Mouse (Mus musculus) forebrain, embryonic 14.5 days (tissue): ENCODE results near the gene Gm12184. TPM values are rescaled to one million over a fixed set of nuclear protein-coding genes. Genes with fewer than 3 reads are reported as not detected.

Source experiments
- ATAC-seq: fragments of 200-750 bp; cut with Nextera tagmentation; 2 replicates; pipeline ENCODE4 v1.8.0; 2017; ENCODE audit warnings: mild to moderate bottlenecking, moderate library complexity
- DNase-seq: peaks from one replicate; pipeline ENCODE4 v3.0.0-alpha.2; 2015; ENCODE audit warnings: low spot score
- H3K27ac ChIP-seq: fragments of 300-500 bp; sonication (generic); 2 replicates; pipeline ENCODE4 v1.5.1; 2014; ENCODE audit warnings: low read depth, mild to moderate bottlenecking, control low read depth, low read length, moderate library complexity
- H3K27me3 ChIP-seq: fragments of 300-500 bp; sonication (generic); replicated peaks from 2 replicates; pipeline ENCODE4 v1.6.1; 2014; ENCODE audit warnings: low read length, control low read depth, mixed read lengths; ENCODE audit not compliant: control insufficient read depth, insufficient read depth
- H3K36me3 ChIP-seq: fragments of 300-500 bp; sonication (generic); 2 replicates; pipeline ENCODE4 v1.6.1; 2014; ENCODE audit warnings: low read length, control low read depth; ENCODE audit not compliant: control insufficient read depth, insufficient read depth
- H3K4me1 ChIP-seq: fragments of 300-500 bp; sonication (generic); 2 replicates; pipeline ENCODE4 v1.6.1; 2014; ENCODE audit warnings: antibody characterized with exemption, low read length, control low read depth; ENCODE audit not compliant: control insufficient read depth, insufficient read depth
- H3K4me2 ChIP-seq: fragments of 300-500 bp; sonication (generic); 2 replicates; pipeline ENCODE4 v1.6.1; 2014; ENCODE audit warnings: mild to moderate bottlenecking, control low read depth, low read length
- H3K4me3 ChIP-seq: fragments of 300-500 bp; sonication (generic); 2 replicates; pipeline ENCODE4 v1.5.1; 2014; ENCODE audit warnings: low read depth, low read length, control low read depth
- H3K9ac ChIP-seq: fragments of 300-500 bp; sonication (generic); 2 replicates; pipeline ENCODE4 v1.6.1; 2014; ENCODE audit warnings: mild to moderate bottlenecking, low read length, control low read depth, moderate library complexity
- H3K9me3 ChIP-seq: fragments of 300-500 bp; sonication (generic); replicated peaks from 2 replicates; pipeline ENCODE4 v1.6.1; 2016; ENCODE audit warnings: low read length, control low read depth, mixed read lengths; ENCODE audit not compliant: control insufficient read depth
- WGBS: fragments of 180-500 bp; shearing (Covaris S2); extraction: QIAGEN DNeasy Blood & Tissue Kit; methylation state at CpG from one replicate; pipeline ENCODE4 v1.1.7; 2014; 5-methylcytosine and 5-hydroxymethylcytosine counted together
- polyA plus RNA-seq: library from polyadenylated mRNA; unstranded; fragments of >200 nt; fragmentation: Nextera tagmentation; extraction: Ambion mirVana; gene quantifications from 2 replicates; pipeline ENCODE4 v1.2.1, GENCODE M21; 2014

Gene Gm12184
- polyA plus RNA-seq, 1 experiment from 2014 or later, result 3.5 TPM

GRCm38 (mm10) chr11:48833078-48833730, 6.7 kb upstream of the Gm12184 start:
- no peak for ATAC-seq

GRCm38 (mm10) chr11:48831273-48831672, 4.8 kb upstream of the Gm12184 start:
- H3K27me3 ChIP-seq, result 0 out of 2 replicates have a peak, but pooled peaks cover 5% of the 10 kb centered on the region
- H3K9me3 ChIP-seq, result no peaks in the 10 kb centered on the region
- H3K9ac ChIP-seq, result no peak overlapping the region
- no peaks in the 10 kb centered on the region for H3K36me3 ChIP-seq
- DNase-seq, result no peak
- H3K4me2 ChIP-seq, result no peak overlapping the region
- H3K4me3 ChIP-seq, result no peak overlapping the region
- WGBS, result 78% methylated on average over 2 of the region's 2 CpGs
- ATAC-seq, result no peak
- no peak overlapping the region for H3K27ac ChIP-seq
- no peaks in the 10 kb centered on the region for H3K4me1 ChIP-seq

More at GRCm38 (mm10) chr11:48833078-48833730, 6.7 kb upstream of the Gm12184 start:
- peak overlapping the region; percentile 56 for H3K4me2 ChIP-seq
- H3K36me3 ChIP-seq, result no peaks in the 10 kb centered on the region
- peak overlapping the region; percentile 56 for H3K4me3 ChIP-seq
- H3K27me3 ChIP-seq, result 0 out of 2 replicates have a peak, but pooled peaks cover 5% of the 10 kb centered on the region
- H3K9me3 ChIP-seq, result no peaks in the 10 kb centered on the region
- peaks cover 2% of the 10 kb centered on the region; the same call in 1 of the 2 replicates for H3K4me1 ChIP-seq
- WGBS, result 36% methylated on average over 9 of the region's 9 CpGs
- H3K27ac ChIP-seq, result no peak overlapping the region
- H3K9ac ChIP-seq, result no peak overlapping the region
- DNase-seq, result no peak

- 0 out of 2 replicates have a peak, but pooled peaks cover 2% of the 10 kb centered on the region for H3K27me3 ChIP-seq
- 77% methylated on average over 2 of the region's 2 CpGs for WGBS
Measured at GRCm38 (mm10) chr11:48830279-48830678, 3.8 kb upstream of the Gm12184 start.

GRCm38 (mm10) chr11:48827926-48828325, 1.5 kb upstream of the Gm12184 start:
- H3K4me2 ChIP-seq, result no peak overlapping the region
- 71% methylated on average over 6 of the region's 6 CpGs for WGBS
- H3K4me1 ChIP-seq, result no peaks in the 10 kb centered on the region
- no peak for DNase-seq
- no peak overlapping the region for H3K27ac ChIP-seq
- no peak overlapping the region for H3K4me3 ChIP-seq
- H3K36me3 ChIP-seq, result no peaks in the 10 kb centered on the region
- no peak for ATAC-seq
- H3K9ac ChIP-seq, result no peak overlapping the region
- H3K9me3 ChIP-seq, result no peaks in the 10 kb centered on the region
- H3K27me3 ChIP-seq, result no peaks in the 10 kb centered on the region; the same call in none of the 2 replicates

More at GRCm38 (mm10) chr11:48830279-48830678, 3.8 kb upstream of the Gm12184 start:
- Histone ChIP-seq H3K4me3 (no peak overlapping the region), H3K9me3 (no peaks in the 10 kb centered on the region), H3K36me3 (no peaks in the 10 kb centered on the region), H3K4me1 (no peaks in the 10 kb centered on the region), H3K27ac (no peak overlapping the region), H3K4me2 (no peak overlapping the region), H3K9ac (no peak overlapping the region)
- DNase-seq (no peak), ATAC-seq (no peak)

- H3K4me1 ChIP-seq, result no peaks in the 10 kb centered on the region
- no peak overlapping the region for H3K27ac ChIP-seq
- peak overlapping the region; percentile 35 for H3K9ac ChIP-seq
- peak overlapping the region; percentile 50 for H3K4me2 ChIP-seq
- peak overlapping the region; percentile 36 for H3K4me3 ChIP-seq
- no peaks in the 10 kb centered on the region for H3K36me3 ChIP-seq
- ATAC-seq (peak; percentile 33; the same call in 1 of the 2 replicates), DNase-seq (peak; percentile 34)
- 4% methylated on average over 6 of the region's 6 CpGs for WGBS
- no peaks in the 10 kb centered on the region; the same call in none of the 2 replicates for H3K27me3 ChIP-seq
- H3K9me3 ChIP-seq, result no peaks in the 10 kb centered on the region
Measured at GRCm38 (mm10) chr11:48826752-48827096, 269 bp upstream of the Gm12184 start.

GRCm38 (mm10) chr11:48824311-48824830, 2.1 kb downstream of the Gm12184 start:
- 5% methylated on average over 22 of the region's 22 CpGs for WGBS
- ATAC-seq, result no peak
- H3K9ac ChIP-seq, result 0 out of 2 replicates have a peak overlapping the region, but pooled peaks have one; percentile 22

GRCm38 (mm10) chr11:48823536-48823972, 2.9 kb downstream of the Gm12184 start:
- peak; percentile 80 for DNase-seq
- peak; percentile 35; the same call in 1 of the 2 replicates for ATAC-seq
- no peak overlapping the region for H3K9ac ChIP-seq
- no peaks in the 10 kb centered on the region; the same call in none of the 2 replicates for H3K27me3 ChIP-seq
- H3K36me3 ChIP-seq, result no peaks in the 10 kb centered on the region
- H3K27ac ChIP-seq, result no peak overlapping the region
- H3K4me2 ChIP-seq, result peak overlapping the region; percentile 50
- peak overlapping the region; percentile 28 for H3K4me3 ChIP-seq
- no peaks in the 10 kb centered on the region for H3K9me3 ChIP-seq
- WGBS, result 1% methylated on average over 15 of the region's 15 CpGs
- no peaks in the 10 kb centered on the region for H3K4me1 ChIP-seq

More at GRCm38 (mm10) chr11:48824311-48824830, 2.1 kb downstream of the Gm12184 start:
- no peaks in the 10 kb centered on the region for H3K36me3 ChIP-seq
- H3K4me1 ChIP-seq, result no peaks in the 10 kb centered on the region
- H3K9me3 ChIP-seq, result no peaks in the 10 kb centered on the region
- H3K27me3 ChIP-seq, result no peaks in the 10 kb centered on the region; the same call in none of the 2 replicates
- peak overlapping the region; percentile 28 for H3K4me3 ChIP-seq
- H3K4me2 ChIP-seq, result peak overlapping the region; percentile 50
- no peak overlapping the region for H3K27ac ChIP-seq
- no peak for DNase-seq

GRCm38 (mm10) chr11:48822768-48823512, 3.5 kb downstream of the Gm12184 start:
- Histone ChIP-seq H3K9me3 (no peaks in the 10 kb centered on the region), H3K27ac (no peak overlapping the region), H3K27me3 (no peaks in the 10 kb centered on the region; the same call in none of the 2 replicates), H3K4me3 (peak overlapping the region; percentile 28; the same call in 1 of the 2 replicates), H3K4me2 (peak overlapping the region; percentile 50), H3K4me1 (no peaks in the 10 kb centered on the region), H3K36me3 (no peaks in the 10 kb centered on the region), H3K9ac (no peak overlapping the region)
- no peak for ATAC-seq
- 35% methylated on average over 14 of the region's 14 CpGs for WGBS
- DNase-seq, result no peak
